Mouse (Mus musculus) stomach, postnatal 0 days (tissue): ENCODE data around the gene Dapk2.

Experiments
- CTCF ChIP-seq: IDR thresholded peaks from 2 replicates; pipeline ENCODE4 v1.5.1; 2016; ENCODE audit warnings: antibody characterized with exemption, low read depth, mild to moderate bottlenecking, moderate library complexity
- EP300 ChIP-seq: optimal IDR thresholded peaks from 2 replicates; pipeline ENCODE3; 2016; ENCODE audit warnings: antibody characterized with exemption

DNA sequence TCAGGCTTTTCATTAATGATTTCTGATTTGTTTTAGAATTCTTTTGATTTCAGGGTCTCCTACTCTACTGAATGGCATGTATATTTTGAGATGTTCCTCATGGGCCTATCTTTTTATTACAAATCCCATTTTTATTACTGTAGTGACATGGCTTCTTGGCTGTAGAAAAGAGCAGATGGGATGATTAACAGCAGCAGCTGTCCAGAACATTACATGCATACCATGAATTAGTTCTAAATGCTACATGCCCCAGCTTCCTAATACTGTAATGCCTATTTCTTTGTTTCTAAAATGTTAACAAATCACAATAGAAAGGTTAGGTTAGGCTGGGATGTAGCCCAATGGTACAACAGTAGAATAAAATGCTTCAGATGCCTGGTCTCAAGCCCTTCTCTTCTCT lies 36.6 kb upstream of the Dapk2 start:
- TF ChIP-seq CTCF (no peak), EP300 (no peak)
